Mouse (Mus musculus): ENCODE data around the gene Rpl5. TPM values are rescaled to one million over a fixed set of nuclear protein-coding genes. Genes with fewer than 3 reads are reported as not detected.

Rpl5 gene
- 100 to 1,000 TPM; 133 to 138 TPM for total RNA-seq (2021)
- long read RNA-seq, transcript Rpl5-205 (2 exons, 815 nt) = minor isoform, 7 of 601 reads
- long read RNA-seq, transcript Rpl5-201 (8 exons, 2,045 nt) = minor isoform, 130 of 601 reads
- long read RNA-seq, transcript Rpl5-204 (3 exons, 1,024 nt) = major isoform, 438 of 601 reads
- long read RNA-seq, partial matches to known transcripts = 11 of 601 reads
- long read RNA-seq, other reads (novel, unspliced or antisense) = 15 of 601 reads

- DNase-seq (ENCODE audit: low spot score in 2 of 2) = peak; percentile 98
Measured at GRCm38 (mm10) chr5:107900206-107901013, at the start of gene Rpl5. TSS of gene Rpl5 (plus strand) at chr5:107900502.

GRCm38 (mm10) chr5:107853807-107854206 is 46.5 kb upstream of the Rpl5 start:
- no peak for DNase-seq (ENCODE audit: low spot score in 2 of 2)

GRCm38 (mm10) chr5:107854556-107854955 is 45.7 kb upstream of the Rpl5 start:
- no peak for DNase-seq (ENCODE audit: low spot score in 2 of 2)

GRCm38 (mm10) chr5:107855546-107855945 is 44.8 kb upstream of the Rpl5 start:
- no peak for DNase-seq (ENCODE audit: low spot score in 2 of 2)

GRCm38 (mm10) chr5:107858963-107859362 is 41.3 kb upstream of the Rpl5 start:
- no peak for DNase-seq (ENCODE audit: low spot score in 2 of 2)

GRCm38 (mm10) chr5:107863971-107864370 is 36.3 kb upstream of the Rpl5 start:
- no peak for DNase-seq (ENCODE audit: low spot score in 2 of 2)

- no peak for DNase-seq (ENCODE audit: low spot score in 2 of 2)
Measured at GRCm38 (mm10) chr5:107866127-107867126, 33.9 kb upstream of the Rpl5 start.

GRCm38 (mm10) chr5:107867970-107868904 is 32.1 kb upstream of the Rpl5 start:
- DNase-seq (ENCODE audit: low spot score in 2 of 2) = peak; percentile 56 to 58

GRCm38 (mm10) chr5:107868905-107869424 is 31.3 kb upstream of the Rpl5 start:
- DNase-seq (ENCODE audit: low spot score in 2 of 2) = peak; percentile 85 to 90

GRCm38 (mm10) chr5:107869701-107870100 is 30.6 kb upstream of the Rpl5 start:
- no peak for DNase-seq (ENCODE audit: low spot score in 2 of 2)

- no peak for DNase-seq (ENCODE audit: low spot score in 2 of 2)
Measured at GRCm38 (mm10) chr5:107873330-107873729, 27.0 kb upstream of the Rpl5 start.

GRCm38 (mm10) chr5:107873886-107874302 is 26.4 kb upstream of the Rpl5 start:
- DNase-seq (ENCODE audit: low spot score in 2 of 2) = peak in 1 of 2 experiments; percentile 16

- DNase-seq (ENCODE audit: low spot score in 2 of 2) = no peak
Measured at GRCm38 (mm10) chr5:107874561-107875260, 25.6 kb upstream of the Rpl5 start, which contains the start of gene Evi5. TSS of gene Evi5 (minus strand) at chr5:107875107.

GRCm38 (mm10) chr5:107875261-107875611 is 25.1 kb upstream of the Rpl5 start:
- no peak for DNase-seq (ENCODE audit: low spot score in 2 of 2)

- no peak for DNase-seq (ENCODE audit: low spot score in 2 of 2)
Measured at GRCm38 (mm10) chr5:107877053-107877452, 23.2 kb upstream of the Rpl5 start.

GRCm38 (mm10) chr5:107880710-107881109 is 19.6 kb upstream of the Rpl5 start:
- DNase-seq (ENCODE audit: low spot score in 2 of 2) = no peak

- peak; percentile 26 to 35 for DNase-seq (ENCODE audit: low spot score in 2 of 2)
Measured at GRCm38 (mm10) chr5:107889994-107890888, 10.1 kb upstream of the Rpl5 start.

GRCm38 (mm10) chr5:107891515-107891914 is 8.8 kb upstream of the Rpl5 start:
- peak; percentile 17 to 26 for DNase-seq (ENCODE audit: low spot score in 2 of 2)
